Mouse (Mus musculus): ENCODE results near the gene Letmd1.
"Not testable (repeated sequence)": the region's sequence is repeated elsewhere in the genome, so short reads cannot be mapped to it uniquely, and the experiment has no call there.

The Letmd1 gene

DNA sequence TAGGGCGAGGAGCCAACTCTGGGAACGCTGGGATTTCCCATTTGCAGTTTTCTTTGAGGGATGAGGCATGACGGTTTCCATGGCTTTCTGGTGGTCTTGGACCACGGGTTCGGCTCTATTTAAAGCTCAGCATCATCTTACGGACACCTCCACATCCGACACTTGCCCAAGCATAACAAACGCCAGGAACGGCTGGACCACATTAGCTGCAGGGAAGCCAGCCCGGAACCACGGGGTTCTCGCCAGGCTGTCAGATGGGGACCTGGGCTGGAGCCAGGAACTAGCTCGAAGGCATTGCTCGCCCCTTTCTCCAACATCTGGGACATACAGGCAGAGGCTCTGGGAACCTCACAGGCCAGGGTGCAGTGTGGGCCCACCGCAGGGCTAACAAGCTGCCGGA, 17.6 kb upstream of the Letmd1 start:
- no peak for DNase-seq (ENCODE audit: extremely low read depth, low read depth, low spot score)

DNA sequence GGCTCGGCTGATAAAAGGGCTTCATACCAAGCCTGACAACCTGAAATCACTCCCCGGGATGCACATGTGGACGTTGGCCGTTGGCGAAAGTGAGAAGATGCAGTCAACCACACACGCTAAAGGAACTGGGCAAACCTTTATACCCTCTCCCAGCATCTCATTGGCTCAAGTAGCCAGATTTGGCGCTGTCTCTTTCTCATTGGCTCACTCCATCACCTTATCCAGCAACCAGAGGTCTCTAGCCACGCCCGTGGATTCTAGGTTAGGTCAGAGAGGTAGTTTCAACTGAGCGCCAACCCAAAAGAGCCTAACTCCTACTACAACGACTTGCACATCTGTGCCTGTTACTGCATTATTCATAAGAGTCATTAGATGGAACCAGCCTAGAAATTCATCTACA, 16.3 kb upstream of the Letmd1 start:
- no peak for DNase-seq (ENCODE audit: extremely low read depth, low read depth, low spot score)

DNA sequence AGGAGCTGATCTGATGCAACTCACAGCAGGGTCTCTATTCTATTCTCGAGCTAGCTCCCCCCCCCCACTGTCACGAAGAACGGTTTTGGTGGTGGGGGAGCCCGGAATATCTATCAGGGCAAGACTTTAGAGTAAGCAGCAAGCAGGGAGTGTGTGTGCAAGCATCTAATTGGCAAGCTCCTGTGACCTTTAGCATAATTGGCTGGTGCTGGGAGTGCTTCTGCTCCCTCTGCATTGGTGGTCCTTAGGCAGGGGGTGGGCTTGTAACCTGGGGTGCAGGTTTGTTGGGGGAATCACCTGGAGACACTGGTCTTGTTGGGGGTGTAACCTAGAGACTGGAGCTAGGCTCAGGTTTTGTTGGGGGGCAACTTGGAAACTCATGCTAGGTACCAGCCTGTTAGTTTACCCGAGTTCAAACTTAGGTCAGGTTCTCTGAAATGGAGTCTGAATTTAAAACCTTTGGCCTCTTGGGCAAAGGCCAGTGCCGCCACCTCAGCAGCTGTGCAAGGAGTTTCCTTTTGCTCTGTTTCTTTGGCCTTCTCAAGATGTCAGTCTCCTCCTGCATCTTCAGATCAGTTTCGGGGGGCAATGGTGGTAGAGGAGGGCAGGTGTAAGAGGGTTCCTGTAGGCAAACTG, 12.3 kb upstream of the Letmd1 start:
- no peak for DNase-seq (ENCODE audit: extremely low read depth, low read depth, low spot score)

DNA sequence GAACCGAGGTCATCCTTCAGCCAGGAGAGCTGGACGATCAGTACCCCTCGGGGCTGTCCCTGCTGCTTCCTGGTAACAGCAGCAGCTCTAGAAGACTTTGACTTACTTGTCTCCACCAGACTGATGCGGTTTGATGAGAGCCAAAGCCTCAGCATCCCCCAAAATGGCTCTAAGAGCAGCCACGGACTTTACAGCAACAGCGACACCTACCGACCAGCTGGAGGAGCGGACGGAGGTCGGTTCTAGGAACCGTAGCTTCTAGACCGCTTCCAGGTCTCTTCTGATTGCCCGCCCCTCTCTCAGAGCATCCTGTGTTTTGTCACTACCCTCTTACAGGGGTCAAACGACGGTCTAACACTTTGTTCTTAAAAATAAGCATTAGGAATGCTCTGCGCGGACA, 11.5 kb upstream of the Letmd1 start:
- no peak for DNase-seq (ENCODE audit: extremely low read depth, low read depth, low spot score)

DNA sequence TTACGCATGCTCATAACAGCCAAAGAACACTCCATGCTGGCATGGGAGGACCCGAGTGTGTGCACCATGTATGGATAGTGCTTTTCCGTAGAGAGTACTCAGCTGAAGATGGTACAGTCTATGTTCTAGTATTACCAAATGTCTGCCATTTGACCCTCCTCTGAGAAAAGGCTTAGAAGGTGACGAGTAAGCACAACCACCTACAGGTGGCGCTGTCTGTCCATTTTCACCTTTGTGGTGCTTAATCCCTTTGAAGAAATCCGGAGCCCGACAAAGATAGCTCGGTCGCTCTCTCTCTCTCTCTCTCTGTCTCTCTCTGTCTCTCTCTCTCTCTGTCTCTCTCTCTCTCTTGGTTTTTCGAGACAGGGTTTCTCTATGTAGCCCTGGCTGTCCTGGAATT, 10.8 kb upstream of the Letmd1 start:
- DNase-seq (ENCODE audit: extremely low read depth, low read depth, low spot score), result no peak

DNA sequence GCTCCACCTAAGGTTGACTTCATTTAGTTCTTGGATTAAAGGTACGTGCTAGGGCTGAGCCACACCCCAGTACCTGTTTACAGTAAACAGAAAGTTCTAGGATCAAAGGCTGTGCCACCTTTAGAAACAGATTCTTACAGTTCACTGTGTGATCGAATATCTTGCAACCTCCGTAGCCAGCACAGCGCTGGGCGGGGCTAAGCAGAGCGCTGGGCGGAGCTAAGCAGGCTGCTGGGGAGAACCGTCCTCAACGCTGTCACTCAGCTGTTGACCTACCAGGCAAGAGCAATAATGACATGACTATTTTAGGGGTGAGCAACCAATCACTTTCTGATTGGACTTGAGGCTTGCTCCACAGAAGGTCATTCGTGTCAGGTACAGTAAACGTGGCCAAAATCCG, 7.9 kb upstream of the Letmd1 start:
- no peak for DNase-seq (ENCODE audit: extremely low read depth, low read depth, low spot score)

DNA sequence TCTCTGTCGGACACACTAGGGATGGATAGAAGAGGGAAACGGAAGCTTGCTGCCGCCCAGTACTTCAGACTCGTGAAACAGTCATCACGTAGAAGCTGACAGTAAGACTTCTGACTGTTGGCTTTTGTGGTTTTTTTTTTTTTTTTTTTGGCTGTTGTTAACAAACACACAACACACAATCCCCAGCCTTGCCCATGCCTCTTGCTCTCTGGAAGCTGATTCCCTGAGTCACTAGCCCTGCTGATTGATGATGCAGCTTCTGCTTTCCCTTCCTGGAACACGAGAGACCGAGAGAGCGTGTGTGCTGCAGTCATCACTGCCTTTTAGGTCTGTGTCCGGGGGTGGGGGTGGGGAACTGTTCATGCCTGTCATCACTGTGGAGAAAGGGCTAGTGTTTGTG, 7.2 kb upstream of the Letmd1 start:
- DNase-seq (ENCODE audit: extremely low read depth, low read depth, low spot score), result no peak

DNA sequence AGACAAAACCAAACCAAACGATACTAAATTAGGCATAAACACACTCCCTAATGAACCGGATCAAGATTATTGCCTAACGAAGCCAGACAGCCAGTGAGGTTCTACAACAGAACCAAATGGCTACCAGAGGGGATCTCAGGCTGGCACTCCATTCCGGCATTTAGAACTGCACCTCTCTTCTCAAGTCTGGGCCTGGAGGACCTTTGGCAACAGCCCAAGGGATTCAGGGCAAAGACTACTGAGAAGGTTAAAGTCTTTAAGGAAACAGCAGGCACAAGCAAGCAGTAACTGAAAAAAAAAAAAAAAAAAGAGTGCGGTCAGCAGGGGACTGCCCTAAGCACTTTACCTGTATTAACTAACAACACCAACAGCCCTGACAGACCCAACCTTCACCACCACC, 6.7 kb upstream of the Letmd1 start:
- DNase-seq (ENCODE audit: extremely low read depth, low read depth, low spot score), result no peak

DNA sequence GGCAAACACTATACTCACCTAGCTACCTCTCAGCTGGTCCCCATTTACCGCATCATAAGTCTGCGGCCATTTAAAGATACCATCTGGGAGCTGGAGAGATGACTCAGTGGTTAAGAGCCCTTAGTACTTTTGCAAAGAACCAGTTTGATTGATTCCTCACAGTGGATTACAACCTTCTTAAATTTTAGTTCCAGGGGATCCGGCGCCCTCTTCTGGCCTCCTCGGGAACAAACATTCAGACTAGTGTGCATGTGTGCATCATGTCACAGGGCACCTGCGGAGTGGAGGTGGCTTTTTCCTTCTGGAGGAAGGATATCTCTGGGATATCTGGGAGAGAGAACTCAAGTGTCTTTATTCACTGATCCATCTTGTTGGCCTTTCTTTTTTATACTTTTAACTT, 5.1 kb upstream of the Letmd1 start:
- no peak for DNase-seq (ENCODE audit: extremely low read depth, low read depth, low spot score)

DNA sequence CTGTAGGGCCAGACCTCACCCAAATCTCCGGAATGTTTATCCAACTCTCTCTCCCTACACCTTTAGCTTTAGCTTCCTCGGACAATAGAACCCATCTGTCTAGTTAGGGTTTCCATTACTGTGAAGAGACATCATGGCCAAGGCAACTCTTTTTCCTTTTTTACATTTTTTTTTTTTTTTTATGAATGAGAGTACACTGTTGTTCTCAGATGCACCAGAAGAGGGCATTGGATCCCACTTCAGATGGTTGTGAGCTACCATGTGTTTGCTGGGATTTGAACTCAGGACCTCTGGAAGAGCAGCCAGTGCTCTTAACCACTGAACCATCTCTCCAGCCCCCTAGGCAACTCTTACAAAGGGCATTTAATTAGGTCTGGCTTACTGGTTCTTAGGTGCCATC, 3.4 kb upstream of the Letmd1 start:
- DNase-seq (ENCODE audit: extremely low read depth, low read depth, low spot score), result no peak

DNA sequence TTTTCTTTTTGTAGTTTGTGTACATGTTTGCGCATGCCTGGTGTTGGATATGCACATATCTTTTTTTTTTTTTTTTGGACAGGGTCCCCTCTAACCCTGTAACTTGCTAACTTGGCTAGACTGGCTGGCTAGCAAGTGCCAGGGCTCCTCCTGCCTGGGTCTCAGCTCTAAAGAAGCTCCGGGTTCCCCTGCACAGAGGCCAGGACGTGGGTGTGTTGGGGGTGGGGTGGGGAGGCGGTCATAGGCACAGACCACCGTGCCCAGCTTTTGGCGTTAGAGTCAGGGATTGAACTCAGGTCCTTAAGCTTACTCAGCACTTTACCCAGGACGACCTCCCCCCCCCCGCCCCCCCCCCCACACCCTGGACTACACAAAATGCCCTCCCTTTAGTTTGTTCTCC, 1.1 kb upstream of the Letmd1 start:
- DNase-seq (ENCODE audit: extremely low read depth, low read depth, low spot score), result no peak

DNA sequence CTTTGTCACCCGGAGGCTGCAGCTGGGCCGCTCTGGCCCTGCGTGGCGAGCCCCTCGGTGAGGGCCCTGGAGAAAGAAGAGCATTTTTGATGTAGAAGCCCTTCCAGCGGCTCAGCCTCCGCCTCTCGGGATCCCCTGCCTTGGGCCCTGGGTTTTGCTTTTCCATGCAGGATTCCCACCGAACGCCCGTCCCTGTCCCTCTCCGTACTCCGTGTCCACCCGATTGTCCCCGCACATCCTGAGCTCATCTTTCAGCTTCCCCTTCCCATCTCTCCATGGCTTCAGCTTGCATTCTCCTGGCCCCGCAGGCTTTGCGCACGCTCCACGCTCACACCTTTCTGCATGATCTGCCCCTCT, 344 bp downstream of the Letmd1 start:
- no peak for DNase-seq (ENCODE audit: extremely low read depth, low read depth, low spot score)

DNA sequence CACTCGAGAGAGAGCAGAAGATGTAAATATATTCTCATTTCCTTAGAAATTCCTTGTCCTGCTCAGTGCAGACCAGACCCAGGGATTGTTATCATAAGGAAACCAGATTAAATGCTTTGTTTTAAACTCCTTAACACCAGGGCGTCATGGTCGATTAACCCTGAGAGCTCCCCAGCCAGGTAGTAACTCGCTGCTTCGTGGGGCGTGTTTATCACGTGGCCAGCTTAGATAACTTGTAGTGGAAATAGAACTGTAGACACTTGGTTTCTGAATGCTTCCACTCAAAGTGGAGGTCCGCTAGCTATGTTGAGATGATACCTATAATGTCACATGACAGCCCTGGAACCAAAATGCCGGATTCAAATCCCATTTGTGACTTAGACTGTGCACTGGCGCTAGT, 1.2 kb downstream of the Letmd1 start:
- no peak for DNase-seq (ENCODE audit: extremely low read depth, low read depth, low spot score)

DNA sequence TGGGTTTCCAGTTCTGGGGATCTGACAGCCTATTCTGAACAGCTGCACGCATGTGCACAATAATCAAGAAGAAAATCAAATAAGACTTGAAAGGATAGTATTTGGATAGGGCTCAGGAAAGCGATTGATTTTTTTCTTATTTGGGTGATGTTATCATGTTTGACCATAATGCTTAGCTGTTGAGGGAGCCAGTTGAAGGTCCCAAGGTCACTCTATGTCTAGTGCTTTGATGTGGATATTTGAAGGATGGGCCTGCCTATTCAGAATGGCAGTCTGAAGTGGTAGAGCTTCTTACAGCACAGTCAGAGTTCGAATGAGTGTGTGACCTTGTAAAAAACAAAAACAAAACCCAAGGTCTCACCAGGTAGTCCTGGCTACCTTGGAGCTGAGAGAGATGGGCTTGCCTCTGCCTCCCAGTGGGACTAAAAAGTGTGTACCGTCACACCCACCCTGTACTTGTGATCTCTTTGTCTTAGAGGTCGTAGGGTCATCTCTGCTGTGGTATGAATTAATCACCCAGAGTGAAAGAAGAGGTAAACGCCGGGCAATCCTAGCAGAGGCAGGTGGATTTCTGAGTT, 5.2 kb downstream of the Letmd1 start:
- no peak for DNase-seq (ENCODE audit: extremely low read depth, low read depth, low spot score)

DNA sequence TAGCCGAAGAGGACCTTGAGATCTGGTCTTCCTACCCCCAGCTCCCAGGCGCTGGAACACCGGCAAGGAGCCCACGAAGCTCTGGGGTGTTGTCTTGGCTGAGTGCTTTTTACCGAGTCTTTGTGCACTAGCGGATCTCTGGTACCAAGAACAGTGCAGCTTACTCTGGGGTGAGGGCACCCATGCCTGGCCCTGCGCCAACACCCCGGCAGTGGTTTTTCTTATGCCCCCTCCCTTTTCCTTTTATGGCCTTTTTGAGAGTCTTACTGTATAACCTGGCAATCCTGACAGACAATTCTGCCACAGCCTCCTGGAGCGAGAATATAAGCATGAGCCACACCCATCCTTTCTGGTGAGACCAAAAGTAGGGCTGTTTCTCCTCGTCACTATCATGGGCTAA, 9.5 kb downstream of the Letmd1 start:
- DNase-seq (ENCODE audit: extremely low read depth, low read depth, low spot score), result no peak

DNA sequence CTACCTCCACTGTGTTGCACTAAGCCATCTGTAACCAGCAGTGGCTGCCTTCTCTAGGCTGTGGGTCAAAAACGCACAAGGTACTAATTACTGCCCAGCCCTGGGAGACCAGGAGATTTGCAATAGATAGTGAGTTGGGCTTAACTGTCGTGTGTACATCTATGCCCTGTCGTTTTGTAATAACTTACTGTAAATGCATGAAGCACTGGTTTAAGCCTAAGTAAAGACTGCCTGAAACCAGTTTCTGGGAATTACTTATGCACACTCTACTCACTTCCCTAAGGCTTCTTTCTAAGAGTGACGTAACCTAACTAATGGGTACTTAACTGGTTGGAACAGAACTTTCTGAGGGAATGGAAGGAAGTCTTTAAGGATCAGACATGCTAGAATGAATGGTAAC, 10.1 kb downstream of the Letmd1 start:
- DNase-seq (ENCODE audit: extremely low read depth, low read depth, low spot score), result peak; percentile 71

DNA sequence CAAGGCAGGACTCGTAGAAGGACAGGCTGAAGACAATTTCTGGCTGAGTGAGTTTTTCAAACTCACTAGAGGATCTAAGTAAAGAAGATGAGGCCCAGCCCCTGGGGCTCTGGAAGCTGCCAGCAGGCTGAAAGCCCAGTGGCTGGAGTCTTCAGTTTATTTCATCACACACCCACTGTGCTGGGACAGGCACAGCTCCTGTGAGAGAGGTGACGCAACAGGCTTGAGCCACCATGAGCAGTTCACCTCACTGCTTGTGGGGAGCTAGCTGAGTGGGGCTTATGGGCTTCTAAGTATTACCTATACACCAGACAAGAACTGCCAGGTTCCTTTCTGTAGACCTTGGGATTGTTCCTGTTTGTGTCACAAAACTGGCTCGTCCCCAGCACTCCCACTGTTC, 16.8 kb downstream of the Letmd1 start:
- DNase-seq (ENCODE audit: extremely low read depth, low read depth, low spot score), result peak; percentile 83

DNA sequence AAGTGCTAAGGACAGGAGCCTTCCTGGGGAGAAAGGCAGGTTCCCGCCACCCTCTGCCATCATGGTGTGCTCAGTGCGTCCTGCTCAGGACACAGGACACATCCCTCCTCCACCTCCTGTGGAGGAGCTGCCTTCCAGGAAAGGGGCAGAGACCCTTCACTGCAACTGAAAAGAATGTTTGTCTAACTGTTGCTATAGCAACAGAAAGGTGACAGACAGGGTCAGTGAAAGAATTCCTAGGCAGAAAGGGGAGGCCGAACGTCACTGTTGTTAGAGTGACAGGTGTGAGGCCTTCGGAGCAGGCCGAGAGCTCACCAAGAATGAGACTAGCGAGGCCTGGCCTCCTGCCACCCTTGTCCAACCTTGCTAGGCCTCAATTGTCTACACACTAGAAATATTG, 17.6 kb downstream of the Letmd1 start:
- DNase-seq (ENCODE audit: extremely low read depth, low read depth, low spot score), result no peak

DNA sequence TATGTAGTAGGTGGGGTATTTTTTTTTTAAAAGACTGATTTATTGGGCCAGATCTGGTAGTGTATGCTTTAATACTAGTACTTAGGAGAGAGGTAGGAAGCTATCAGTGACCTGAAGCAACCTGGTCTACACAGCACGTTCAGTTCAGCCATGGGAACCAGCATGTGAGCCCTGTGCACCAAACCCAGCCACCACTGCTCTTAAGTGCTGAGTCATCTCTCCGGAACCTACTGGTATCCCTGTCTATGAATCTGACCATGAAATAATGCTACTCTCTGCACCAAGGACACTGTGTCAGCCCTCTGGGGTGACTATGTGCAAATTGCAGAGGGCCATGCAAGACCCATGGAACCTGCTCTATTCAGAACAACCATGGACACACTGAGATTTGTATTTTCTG, 18.2 kb downstream of the Letmd1 start:
- no peak for DNase-seq (ENCODE audit: extremely low read depth, low read depth, low spot score)

DNA sequence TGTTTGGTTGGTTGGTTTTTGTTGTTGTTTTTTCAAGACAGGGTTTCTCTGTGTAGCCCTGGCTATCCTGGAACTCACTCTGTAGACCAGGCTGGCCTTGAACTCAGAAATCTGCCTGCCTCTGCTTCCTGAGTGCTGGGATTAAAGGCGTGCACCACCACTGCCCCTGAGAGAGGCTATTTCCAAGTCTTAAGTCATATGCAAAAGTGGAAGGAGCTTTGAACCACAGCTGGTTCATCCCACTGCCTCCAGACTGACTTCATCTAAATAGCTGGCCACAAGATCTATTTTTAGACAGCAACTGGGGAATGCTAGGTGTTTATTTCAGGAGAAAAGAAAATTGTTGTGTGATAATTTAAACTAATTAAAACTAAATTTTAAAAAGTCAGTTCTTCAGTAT, 19.5 kb downstream of the Letmd1 start:
- DNase-seq (ENCODE audit: extremely low read depth, low read depth, low spot score), result not testable (repeated sequence)

DNA sequence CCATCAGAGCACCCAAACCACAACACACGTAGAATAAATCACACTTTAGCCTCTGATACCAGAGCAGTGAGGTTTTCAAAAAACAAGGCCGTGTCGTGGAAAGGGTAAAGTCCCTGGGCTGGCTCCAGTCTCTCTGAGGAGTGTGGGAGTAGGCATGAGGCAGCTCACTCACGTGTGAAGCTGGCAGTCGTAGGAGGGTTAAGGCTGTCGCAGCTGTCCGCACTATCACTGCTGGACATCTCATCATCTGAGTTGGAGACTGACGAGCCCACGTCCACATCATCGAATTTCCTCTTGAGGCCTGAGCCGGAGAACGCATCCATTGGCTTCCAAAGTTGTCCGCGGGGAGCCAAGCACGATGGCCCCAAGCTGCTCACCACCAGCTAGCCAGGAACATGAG, 20.4 kb downstream of the Letmd1 start:
- DNase-seq (ENCODE audit: extremely low read depth, low read depth, low spot score), result no peak

DNA sequence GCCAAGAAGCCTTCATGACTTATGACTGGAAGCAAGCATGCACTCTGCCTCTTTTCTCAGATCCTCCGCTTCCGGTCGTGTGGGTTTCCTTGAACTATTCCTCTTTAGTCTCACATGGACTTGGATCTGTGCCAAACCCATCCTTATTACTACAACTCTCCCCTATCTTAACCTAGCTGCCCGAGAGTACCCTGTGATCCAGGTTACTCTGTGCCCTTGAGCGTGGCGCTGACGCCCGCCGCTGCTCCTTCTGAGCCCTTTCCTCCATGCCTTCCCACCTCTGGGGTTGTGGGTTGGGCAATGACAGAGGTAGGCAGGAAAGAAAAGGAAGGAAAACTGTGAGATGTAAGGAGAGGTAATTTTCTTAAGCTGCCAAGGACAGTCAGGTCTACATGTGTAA, 23.1 kb downstream of the Letmd1 start:
- no peak for DNase-seq (ENCODE audit: extremely low read depth, low read depth, low spot score)

DNA sequence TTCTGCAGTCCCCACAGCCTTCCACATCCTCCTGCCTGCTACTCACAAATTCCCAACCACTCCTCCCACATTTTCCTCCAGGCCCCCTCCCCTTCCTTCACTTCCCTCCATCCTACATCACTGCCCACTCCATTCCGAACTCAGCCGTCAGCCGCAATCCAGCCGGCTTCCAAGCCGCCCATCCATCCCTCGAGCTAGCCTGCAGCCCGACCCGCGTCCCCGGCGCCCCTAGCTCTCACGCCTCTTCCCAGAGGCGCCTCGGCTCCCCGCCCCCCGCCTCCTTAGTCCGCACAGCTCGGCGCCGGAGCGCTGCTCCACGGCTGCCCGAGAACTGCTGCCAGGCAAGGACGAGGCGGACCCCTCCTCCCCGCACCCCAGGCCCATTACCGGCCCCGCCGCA, 25.8 kb downstream of the Letmd1 start:
- no peak for DNase-seq (ENCODE audit: extremely low read depth, low read depth, low spot score)

DNA sequence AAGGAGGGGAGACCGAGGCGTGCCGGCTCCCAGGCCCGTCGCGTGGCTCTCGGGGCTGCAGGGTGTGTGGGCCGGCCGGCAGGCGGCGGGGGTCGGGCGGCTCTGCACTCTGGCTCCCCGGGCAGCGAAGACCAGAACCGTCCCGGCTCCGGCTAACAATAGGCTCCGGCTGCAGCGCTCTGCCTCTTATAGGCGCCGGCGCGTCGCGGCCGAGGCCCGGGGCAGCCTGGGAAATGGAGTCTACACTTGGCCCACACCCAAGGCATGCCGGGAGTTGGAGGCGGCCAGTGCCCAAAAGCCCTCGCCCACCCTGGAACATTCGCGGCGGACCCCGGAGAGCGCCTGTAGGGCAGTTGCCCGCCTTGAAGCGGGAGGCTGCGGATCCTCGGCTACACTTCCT, 26.3 kb downstream of the Letmd1 start, which contains the start of gene Csrnp2:
Gene Csrnp2, minus strand, starts transcription at position 387 of the 400 bp plus-strand sequence.
- no peak for DNase-seq (ENCODE audit: extremely low read depth, low read depth, low spot score)
